Mouse (Mus musculus) ES-E14 (cell line): ENCODE results near the gene Gm20661. TPM values are rescaled to one million over a fixed set of nuclear protein-coding genes. Genes with fewer than 3 reads are reported as not detected.

Source experiments
- DNase-seq: peaks from one replicate; pipeline ENCODE4 v3.0.0-alpha.2; 2013; ENCODE audit warnings: low read depth, low spot score
- H3K27ac ChIP-seq: 2 replicates; pipeline ENCODE4 v1.5.1; 2012; ENCODE audit warnings: low read depth, mild to moderate bottlenecking, low read length, moderate library complexity, mixed read lengths; ENCODE audit not compliant: poor library complexity, insufficient read depth, severe bottlenecking
- H3K36me3 ChIP-seq: 2 replicates; pipeline ENCODE4 v1.6.1; 2012; ENCODE audit warnings: mild to moderate bottlenecking, low read length, moderate library complexity, mixed read lengths; ENCODE audit not compliant: control insufficient read depth, poor library complexity, insufficient read depth, severe bottlenecking
- H3K4me1 ChIP-seq, 2 experiments: fragments of 150-350 bp in 1 of 2; sonication (generic) in 1 of 2; 2 replicates each; pipeline ENCODE4 v1.6.1; 2012; ENCODE audit warnings: low read length in 2 of 2, mild to moderate bottlenecking in 1 of 2, mixed read lengths in 1 of 2; ENCODE audit not compliant: control insufficient read depth in 2 of 2, insufficient read depth in 2 of 2, poor library complexity in 1 of 2
- H3K4me3 ChIP-seq, 2 experiments: fragments of 150-350 bp in 1 of 2; sonication (generic) in 1 of 2; 2 replicates each; pipeline ENCODE4 v1.5.1; 2012; ENCODE audit warnings: low read length in 2 of 2, low read depth in 1 of 2, mild to moderate bottlenecking in 1 of 2, mixed read lengths in 1 of 2; ENCODE audit not compliant: insufficient read depth in 1 of 2, poor library complexity in 1 of 2, severe bottlenecking in 1 of 2
- H3K9ac ChIP-seq: 2 replicates; pipeline ENCODE4 v1.6.1; 2012; ENCODE audit warnings: low read depth, mild to moderate bottlenecking, low read length, mixed read lengths; ENCODE audit not compliant: poor library complexity, insufficient read depth, severe bottlenecking
- H3K9me3 ChIP-seq: fragments of 150-350 bp; sonication (generic); 2 replicates; pipeline ENCODE4 v1.6.1; 2012; ENCODE audit warnings: low read depth, mild to moderate bottlenecking, low read length; ENCODE audit not compliant: control insufficient read depth, insufficient read depth
- CHD2 ChIP-seq: IDR thresholded peaks from 2 replicates; pipeline ENCODE4 v1.6.1; 2014; ENCODE audit warnings: mild to moderate bottlenecking, low read depth, low read length, inconsistent platforms
- HCFC1 ChIP-seq: IDR thresholded peaks from 2 replicates; pipeline ENCODE4 v1.6.1; 2012; ENCODE audit warnings: low read length, inconsistent platforms, borderline replicate concordance; ENCODE audit not compliant: insufficient read depth
- MAFK ChIP-seq: IDR thresholded peaks from 2 replicates; pipeline ENCODE4 v1.6.1; 2014; ENCODE audit warnings: mild to moderate bottlenecking, low read depth, low read length, inconsistent platforms; ENCODE audit not compliant: insufficient read depth
- ZC3H11A ChIP-seq: IDR thresholded peaks from 2 replicates; pipeline ENCODE4 v1.6.1; 2012; ENCODE audit warnings: low read depth, mild to moderate bottlenecking, inconsistent platforms, low read length, borderline replicate concordance
- ZNF384 ChIP-seq: IDR thresholded peaks from 2 replicates; pipeline ENCODE4 v1.6.1; 2012; ENCODE audit warnings: low read depth, low read length, inconsistent platforms
- in situ Hi-C, 2 experiments: fragments of 600-800 bp; cut with MboI; formaldehyde crosslinking; loops; one replicate each; pipeline ENCODE4 v1.15.1; 2025; ENCODE audit warnings: low sequenced_read_pairs in 2 of 2, inconsistent platforms in 1 of 2; ENCODE audit not compliant: unreplicated experiment in 2 of 2
- total RNA-seq: library from RNA; depleted of rRNA; stranded (reverse); fragments of 300-350 nt; gene quantifications from 2 replicates; pipeline ENCODE4 v1.2.3, GENCODE M21; 2012

Gm20661 gene
- total RNA-seq, 1 experiment, result 0.18 TPM

DNA sequence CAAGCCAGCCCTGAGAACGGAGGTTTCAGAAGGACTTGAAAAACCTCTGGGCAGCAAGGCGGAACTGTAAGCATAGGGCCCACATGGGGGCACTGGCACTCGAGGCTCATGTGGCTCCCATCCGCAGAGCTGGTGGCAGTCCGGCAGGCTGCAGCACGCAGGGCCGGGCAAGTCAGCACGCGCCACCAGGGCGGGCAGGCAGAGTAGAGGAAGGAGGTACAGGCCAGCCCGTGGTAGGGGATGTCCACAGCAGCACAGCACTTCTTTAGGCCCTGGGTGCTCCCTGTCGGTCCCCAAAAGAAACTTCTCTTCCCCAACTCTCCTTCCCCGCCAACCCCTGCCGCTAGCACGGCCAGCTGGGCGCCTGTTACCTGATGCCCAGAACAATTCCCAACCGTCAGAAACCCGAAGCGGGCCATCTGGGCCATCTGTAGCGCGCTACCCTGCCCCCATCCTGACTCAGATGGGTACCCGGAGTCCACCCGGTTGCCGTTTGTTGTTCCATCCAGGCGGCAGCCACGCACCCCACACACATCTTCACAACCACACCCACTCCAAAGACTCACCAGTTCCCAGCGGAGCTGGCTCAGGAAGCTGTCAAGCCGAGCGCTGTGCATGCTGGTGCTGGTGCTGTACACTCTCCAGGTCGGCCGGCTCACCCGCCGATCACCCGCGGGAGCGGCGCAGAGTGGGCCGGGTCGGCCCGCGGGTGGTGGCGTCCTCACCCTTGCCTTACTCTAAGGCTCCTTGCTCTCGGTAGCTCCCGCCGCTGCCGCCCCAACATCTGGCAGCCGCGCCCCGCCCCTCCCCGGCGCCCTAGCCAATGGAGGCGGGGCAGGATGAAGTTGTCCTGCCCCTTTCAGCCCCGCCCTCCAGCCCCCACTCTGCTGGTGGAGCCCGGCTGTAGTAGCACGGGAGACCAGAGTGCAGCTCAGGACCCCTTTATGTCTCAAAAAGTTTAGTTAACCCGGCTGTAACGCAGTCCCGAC lies 2.6 kb downstream of the Gm20661 start, which contains the start of gene Inka1:
Gene Inka1, minus strand, starts transcription at position 749 of the 989 bp plus-strand sequence.
- Histone ChIP-seq H3K4me1 (peaks cover 2 to 15% of the 10 kb centered on the region in 2 experiments; a peak in 2 of 4 replicates), H3K9ac (peak within 1 kb of the TSS; percentile 46; the same call in 1 of the 2 replicates), H3K4me3 (peak within 1 kb of the TSS; percentile 72 to 98), H3K36me3 (no peaks in the 10 kb centered on the region), H3K9me3 (no peaks in the 10 kb centered on the region), H3K27ac (no peak within 1 kb of the TSS)
- peak; percentile 63 for DNase-seq
- no peak for TF ChIP-seq ZNF384
- TF ChIP-seq ZC3H11A, result no peak
- TF ChIP-seq CHD2, result no peak
- TF ChIP-seq MAFK, result no peak
- no peak for TF ChIP-seq HCFC1
- in situ Hi-C loops, result no loop called here

DNA sequence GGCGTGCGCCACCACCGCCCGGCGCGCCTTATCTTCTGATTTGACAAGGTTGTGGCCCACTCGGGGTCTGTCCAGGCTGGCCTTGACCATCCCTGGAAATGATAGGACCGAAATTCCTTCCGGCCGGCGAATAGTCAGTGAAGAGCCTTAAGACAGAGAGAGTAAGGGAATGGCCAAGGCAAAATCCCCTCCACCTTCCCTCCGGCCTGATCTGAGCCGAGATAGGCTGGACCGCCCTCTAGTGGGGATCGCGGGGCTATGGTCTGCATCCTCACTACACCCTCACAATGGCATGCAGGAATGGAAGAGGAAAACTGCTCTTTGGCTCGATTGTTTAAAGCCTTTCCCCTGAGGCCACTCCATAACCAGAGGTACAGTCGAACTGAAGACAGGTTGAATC lies 3.5 kb downstream of the Gm20661 start:
- peaks cover 2 to 15% of the 10 kb centered on the region in 2 experiments; a peak in 2 of 4 replicates for H3K4me1 ChIP-seq
- no peak for TF ChIP-seq ZNF384
- no peak for TF ChIP-seq MAFK
- TF ChIP-seq CHD2, result no peak
- TF ChIP-seq HCFC1, result no peak
- no peak for TF ChIP-seq ZC3H11A
- peak overlapping the region; percentile 72 to 98 for H3K4me3 ChIP-seq
- no peaks in the 10 kb centered on the region for H3K36me3 ChIP-seq
- no peak overlapping the region for H3K27ac ChIP-seq
- H3K9ac ChIP-seq, result peak overlapping the region; percentile 29; the same call in 1 of the 2 replicates
- peak; percentile 82 for DNase-seq
- in situ Hi-C loops, result no loop called here
- H3K9me3 ChIP-seq, result no peaks in the 10 kb centered on the region

DNA sequence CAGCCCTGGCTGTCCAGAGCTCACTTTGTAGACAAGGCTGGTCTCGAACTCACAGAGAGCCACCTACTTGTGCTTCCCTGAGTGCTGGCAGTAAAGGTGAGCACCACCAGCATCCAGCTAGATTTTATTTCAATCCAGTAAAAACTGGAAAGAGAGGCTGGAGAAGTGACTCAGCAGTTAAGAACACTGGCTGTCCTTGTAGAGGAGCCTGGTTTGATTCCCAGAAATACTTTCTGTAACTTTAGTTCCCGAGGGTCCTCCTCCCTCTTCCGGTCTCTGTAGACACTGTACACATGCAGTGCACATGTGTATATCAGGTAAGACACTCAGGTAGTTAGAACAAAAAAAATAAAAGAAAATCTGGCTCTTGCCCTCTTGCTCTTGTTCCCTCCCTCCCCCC lies 5.1 kb downstream of the Gm20661 start:
- TF ChIP-seq ZC3H11A (no peak), MAFK (peak; percentile 41; the same call in 1 of the 2 replicates)
- H3K36me3 ChIP-seq, result no peaks in the 10 kb centered on the region
- no peak for DNase-seq
- no peak overlapping the region for H3K9ac ChIP-seq
- no peak overlapping the region for H3K4me3 ChIP-seq
- H3K4me1 ChIP-seq, result peaks cover 2 to 15% of the 10 kb centered on the region in 2 experiments; a peak in 2 of 4 replicates
- in situ Hi-C loops, result no loop called here
- no peak overlapping the region for H3K27ac ChIP-seq
- no peaks in the 10 kb centered on the region for H3K9me3 ChIP-seq

DNA sequence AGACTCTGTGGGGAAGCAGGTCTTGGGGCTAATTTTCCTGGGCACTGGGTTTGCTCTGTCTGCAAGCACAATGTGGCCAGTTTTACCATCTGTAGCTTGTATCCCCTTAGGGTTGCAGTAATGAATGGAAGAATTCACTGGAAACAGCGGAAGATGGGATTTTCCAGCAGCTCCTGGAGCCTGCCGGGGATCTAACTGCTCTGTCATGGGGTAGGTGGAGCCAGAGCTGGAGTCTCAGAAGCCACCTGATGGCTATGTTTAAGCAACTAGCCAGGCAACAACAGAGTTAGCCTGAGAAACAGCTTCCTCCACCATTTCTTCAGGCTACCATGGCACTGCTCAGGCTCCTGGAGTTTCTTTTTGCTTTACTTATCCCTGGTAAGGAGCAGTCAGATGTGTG lies 9.3 kb downstream of the Gm20661 start, which contains the start of gene Cdhr4:
Gene Cdhr4, plus strand, starts transcription at position 301 of the 400 bp plus-strand sequence.
- TF ChIP-seq CHD2, result no peak
- TF ChIP-seq MAFK, result no peak
- no peak for TF ChIP-seq ZNF384
- no peak for TF ChIP-seq ZC3H11A
- no peak for TF ChIP-seq HCFC1
- no peak within 1 kb of the TSS for H3K4me3 ChIP-seq
- no peaks in the 10 kb centered on the region for H3K9me3 ChIP-seq
- no peaks in the 10 kb centered on the region for H3K36me3 ChIP-seq
- no peak within 1 kb of the TSS for H3K9ac ChIP-seq
- in situ Hi-C loops, result no loop called here
- H3K4me1 ChIP-seq, result peaks cover 2 to 8% of the 10 kb centered on the region in 2 experiments; a peak in 2 of 4 replicates
- DNase-seq, result no peak
- no peak within 1 kb of the TSS for H3K27ac ChIP-seq
